Mouse (Mus musculus): ENCODE measurements at regions not wholly inside any gene's neighbourhood (a gene's known extent, or its start where the extent isn't known, plus 50 kb on each side); places are given as distances from the start of the nearest gene placed in this dataset.

GRCm38 (mm10) chr13:107645121-107645864, 399.0 kb upstream of the Smim15 start:
- no peak overlapping the region for H3K9ac ChIP-seq (ENCODE audit: control insufficient read depth, low read depth, low read length, poor library complexity, severe bottlenecking)
- no peak for DNase-seq (ENCODE audit: low read depth, low spot score)

GRCm38 (mm10) chr13:107644705-107645104, 399.5 kb upstream of the Smim15 start:
- H3K79me2 ChIP-seq (ENCODE audit: control insufficient read depth, insufficient read depth, low read length, poor library complexity): no peaks in the 10 kb centered on the region
- H3K27me3 ChIP-seq (ENCODE audit: control insufficient read depth in 1 of 2, insufficient read depth in 2 of 2, low read length in 2 of 2): peaks cover 0 to 6% of the 10 kb centered on the region in 2 experiments; a peak in 2 of 4 replicates
- TF ChIP-seq USF2 (IDR thresholded peaks at IDR 0.05; ENCODE audit: borderline replicate concordance in 1 of 2, insufficient read depth in 1 of 2, low read depth in 1 of 2, low read length in 2 of 2) (no peak), USF1 (IDR thresholded peaks at IDR 0.05; ENCODE audit: low read depth, low read length) (no peak), SMC3 (IDR thresholded peaks at IDR 0.05; ENCODE audit: low read depth, low read length) (no peak), CHD1 (IDR thresholded peaks at IDR 0.05; ENCODE audit: low read depth, low read length) (no peak), ZMIZ1 (IDR thresholded peaks at IDR 0.05; ENCODE audit: low read depth, low read length) (no peak), GATA1 (IDR thresholded peaks at IDR 0.05; ENCODE audit: low read depth, low read length) (no peak), POLR2AphosphoS2 (IDR thresholded peaks at IDR 0.05; ENCODE audit: low read length) (no peak), TAL1 (IDR thresholded peaks at IDR 0.05; ENCODE audit: low read length) (no peak), MAZ (IDR thresholded peaks at IDR 0.05; ENCODE audit: low read depth, low read length) (no peak), E2F4 (IDR thresholded peaks at IDR 0.05; ENCODE audit: borderline replicate concordance, low read depth, low read length) (no peak), POLR2AphosphoS5 (IDR thresholded peaks at IDR 0.05; ENCODE audit: borderline replicate concordance, low read depth, low read length) (no peak), ZC3H11A (IDR thresholded peaks at IDR 0.05; ENCODE audit: low read depth, low read length) (no peak), MYC (IDR thresholded peaks at IDR 0.05; ENCODE audit: low read depth, low read length) (no peak), JUND (IDR thresholded peaks at IDR 0.05; ENCODE audit: low read depth, low read length) (no peak), BHLHE40 (IDR thresholded peaks at IDR 0.05; ENCODE audit: borderline replicate concordance, low read depth, low read length) (no peak), RCOR1 (IDR thresholded peaks at IDR 0.05; ENCODE audit: low read depth, low read length) (no peak), RAD21 (IDR thresholded peaks at IDR 0.05; ENCODE audit: low read depth, low read length) (no peak), ZKSCAN1 (IDR thresholded peaks at IDR 0.05; ENCODE audit: low read depth, low read length) (no peak), ZNF384 (IDR thresholded peaks at IDR 0.05; ENCODE audit: low read depth, low read length) (no peak)
- H3K27ac ChIP-seq (ENCODE audit: control insufficient read depth, low read depth, low read length): no peak overlapping the region
- no peak overlapping the region for H3K9ac ChIP-seq (ENCODE audit: control insufficient read depth, low read depth, low read length, poor library complexity, severe bottlenecking)
- no peaks in the 10 kb centered on the region for H3K9me3 ChIP-seq (replicated peaks; ENCODE audit: insufficient read depth, low read length)
- no peak overlapping the region for H3K4me3 ChIP-seq (ENCODE audit: control insufficient read depth in 1 of 2, insufficient read depth in 1 of 2, low read depth in 2 of 2, low read length in 2 of 2)
- peaks cover 0 to 6% of the 10 kb centered on the region in 2 experiments; a peak in 1 of 4 replicates for H3K4me1 ChIP-seq (ENCODE audit: control insufficient read depth in 1 of 2, insufficient read depth in 2 of 2, low read length in 2 of 2)
- no peak for DNase-seq (ENCODE audit: low read depth, low spot score)
- H3K36me3 ChIP-seq (ENCODE audit: control insufficient read depth in 1 of 2, insufficient read depth in 2 of 2, low read length in 2 of 2): no peaks in the 10 kb centered on the region; a peak in 2 of 4 replicates

More at GRCm38 (mm10) chr13:107645121-107645864, 399.0 kb upstream of the Smim15 start:
- Histone ChIP-seq H3K79me2 (ENCODE audit: control insufficient read depth, insufficient read depth, low read length, poor library complexity) (no peaks in the 10 kb centered on the region), H3K36me3 (ENCODE audit: control insufficient read depth in 1 of 2, insufficient read depth in 2 of 2, low read length in 2 of 2) (no peaks in the 10 kb centered on the region; a peak in 1 of 4 replicates), H3K27me3 (ENCODE audit: control insufficient read depth in 1 of 2, insufficient read depth in 2 of 2, low read length in 2 of 2) (peaks cover 0 to 6% of the 10 kb centered on the region in 2 experiments; a peak in 2 of 4 replicates), H3K27ac (ENCODE audit: control insufficient read depth, low read depth, low read length) (no peak overlapping the region), H3K4me1 (ENCODE audit: control insufficient read depth in 1 of 2, insufficient read depth in 2 of 2, low read length in 2 of 2) (peaks cover 0 to 4% of the 10 kb centered on the region in 2 experiments; a peak in 1 of 4 replicates), H3K4me3 (ENCODE audit: control insufficient read depth in 1 of 2, insufficient read depth in 1 of 2, low read depth in 2 of 2, low read length in 2 of 2) (no peak overlapping the region), H3K9me3 (replicated peaks; ENCODE audit: insufficient read depth, low read length) (no peaks in the 10 kb centered on the region)
- no peak for TF ChIP-seq RAD21 (IDR thresholded peaks at IDR 0.05; ENCODE audit: low read depth, low read length)
- no peak for TF ChIP-seq MAFK (IDR thresholded peaks at IDR 0.05; ENCODE audit: borderline replicate concordance, low read depth, low read length)
- TF ChIP-seq MXI1 (IDR thresholded peaks at IDR 0.05; ENCODE audit: low read depth, low read length): no peak
- TF ChIP-seq ZNF384 (IDR thresholded peaks at IDR 0.05; ENCODE audit: low read depth, low read length): no peak
- no peak for TF ChIP-seq USF1 (IDR thresholded peaks at IDR 0.05; ENCODE audit: low read depth, low read length)
- TF ChIP-seq ZKSCAN1 (IDR thresholded peaks at IDR 0.05; ENCODE audit: low read depth, low read length): no peak
- no peak for TF ChIP-seq GABPA (IDR thresholded peaks at IDR 0.05; ENCODE audit: low read depth, low read length)
- TF ChIP-seq ELF1 (IDR thresholded peaks at IDR 0.05; ENCODE audit: low read depth, low read length): no peak
- no peak for TF ChIP-seq MAZ (IDR thresholded peaks at IDR 0.05; ENCODE audit: low read depth, low read length)
- no peak for TF ChIP-seq MEF2A (IDR thresholded peaks at IDR 0.05; ENCODE audit: extremely low read depth, insufficient replicate concordance, low read depth, low read length, poor library complexity, severe bottlenecking)
- no peak for TF ChIP-seq CTCF (IDR thresholded peaks at IDR 0.05 in 2 of 3, conservative IDR thresholded peaks at IDR 0.05 in 1 of 3; ENCODE audit: control insufficient read depth in 1 of 3, insufficient read depth in 1 of 3, low read depth in 2 of 3, low read length in 3 of 3, poor library complexity in 1 of 3, severe bottlenecking in 1 of 3)
- no peak for TF ChIP-seq NRF1 (IDR thresholded peaks at IDR 0.05; ENCODE audit: insufficient read depth, low read depth, low read length, poor library complexity, severe bottlenecking)
- no peak for TF ChIP-seq NELFE (IDR thresholded peaks at IDR 0.05; ENCODE audit: low read depth, low read length)
- TF ChIP-seq MAX (IDR thresholded peaks at IDR 0.05; ENCODE audit: low read length): no peak
- TF ChIP-seq TBP (IDR thresholded peaks at IDR 0.05; ENCODE audit: low read depth, low read length): no peak
